Mouse (Mus musculus) right cerebral cortex, adult 18-20 months (tissue): ENCODE data around the gene Gm21973.

Experiments
- DNase-seq: peaks from one replicate; pipeline ENCODE4 v3.0.0; 2022; ENCODE audit warnings: mixed read lengths

Gene Gm21973

GRCm38 (mm10) chr15:10325080-10325479, at the start of gene Gm21973:
Gm21973 (plus strand) TSS chr15:10325380.
- no peak for DNase-seq

GRCm38 (mm10) chr15:10276386-10276785, 48.8 kb upstream of the Gm21973 start:
- DNase-seq, result no peak

GRCm38 (mm10) chr15:10277461-10277860, 47.7 kb upstream of the Gm21973 start:
- no peak for DNase-seq

GRCm38 (mm10) chr15:10281546-10281945, 43.6 kb upstream of the Gm21973 start:
- DNase-seq, result no peak

- DNase-seq, result no peak
Observed at GRCm38 (mm10) chr15:10283661-10284060, 41.5 kb upstream of the Gm21973 start.

GRCm38 (mm10) chr15:10296570-10296969, 28.6 kb upstream of the Gm21973 start:
- DNase-seq, result no peak

- no peak for DNase-seq
Observed at GRCm38 (mm10) chr15:10298058-10298457, 27.1 kb upstream of the Gm21973 start.

- no peak for DNase-seq
Observed at GRCm38 (mm10) chr15:10299467-10299866, 25.7 kb upstream of the Gm21973 start.

GRCm38 (mm10) chr15:10306461-10306860, 18.7 kb upstream of the Gm21973 start:
- DNase-seq, result no peak

- no peak for DNase-seq
Observed at GRCm38 (mm10) chr15:10311826-10312225, 13.4 kb upstream of the Gm21973 start.

- DNase-seq, result peak; percentile 51
Observed at GRCm38 (mm10) chr15:10313522-10314455, 11.4 kb upstream of the Gm21973 start.

GRCm38 (mm10) chr15:10330626-10331025, 5.4 kb downstream of the Gm21973 start:
- DNase-seq, result no peak

- no peak for DNase-seq
Observed at GRCm38 (mm10) chr15:10332566-10332965, 7.4 kb downstream of the Gm21973 start.

GRCm38 (mm10) chr15:10338606-10339005, 13.4 kb downstream of the Gm21973 start:
- DNase-seq, result no peak

GRCm38 (mm10) chr15:10347044-10347443, 21.9 kb downstream of the Gm21973 start:
- DNase-seq, result no peak

- no peak for DNase-seq
Observed at GRCm38 (mm10) chr15:10358039-10358948, 33.1 kb downstream of the Gm21973 start, which contains the start of gene Agxt2. Agxt2 (plus strand) TSS chr15:10358532.

GRCm38 (mm10) chr15:10366331-10366730, 41.2 kb downstream of the Gm21973 start:
- no peak for DNase-seq

- no peak for DNase-seq
Observed at GRCm38 (mm10) chr15:10375404-10375803, 50.2 kb downstream of the Gm21973 start.

GRCm38 (mm10) chr15:10378338-10378959, 53.3 kb downstream of the Gm21973 start:
- DNase-seq, result peak; percentile 22

- DNase-seq, result no peak
Observed at GRCm38 (mm10) chr15:10379757-10380458, 54.7 kb downstream of the Gm21973 start.

- no peak for DNase-seq
Observed at GRCm38 (mm10) chr15:10387263-10387662, 62.1 kb downstream of the Gm21973 start.

- DNase-seq, result no peak
Observed at GRCm38 (mm10) chr15:10399795-10400194, 74.6 kb downstream of the Gm21973 start.
